Mouse (Mus musculus): ENCODE data around the gene Ngdn. TPM values are rescaled to one million over a fixed set of nuclear protein-coding genes. Genes with fewer than 3 reads are reported as not detected.
"Not testable (repeated sequence)": the region's sequence is repeated elsewhere in the genome, so short reads cannot be mapped to it uniquely, and the experiment has no call there.

Ngdn gene
- polyA plus RNA-seq, 1 experiment from 2014 or later: 70.7 TPM

DNA sequence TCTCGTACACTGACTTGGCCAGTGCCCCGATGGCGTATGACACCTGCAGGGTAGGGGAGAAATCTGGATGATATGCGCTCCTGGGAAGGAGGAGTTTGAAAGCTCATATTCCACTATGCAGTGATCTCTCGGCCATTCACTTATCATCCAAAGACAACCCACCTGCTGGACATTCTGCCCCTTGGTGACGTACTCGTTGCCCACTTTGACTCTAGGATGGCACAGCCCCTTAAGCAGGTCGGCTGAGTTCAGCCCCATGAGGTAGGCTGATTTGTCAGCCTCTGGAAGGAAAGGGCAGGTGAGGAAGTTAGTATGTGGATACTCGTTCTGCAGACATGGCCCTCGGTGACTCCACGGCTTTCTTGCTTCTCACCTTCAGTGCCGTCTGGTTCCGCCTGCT is 26.4 kb upstream of the Ngdn start:
- no peaks in the 10 kb centered on the region for H3K36me3 ChIP-seq
- no peaks in the 10 kb centered on the region for H3K9me3 ChIP-seq (replicated peaks)
- ATAC-seq (ENCODE audit: insufficient number of reproducible peaks, low FRiP score, low TSS enrichment, low read depth): no peak
- H3K27me3 ChIP-seq: no peaks in the 10 kb centered on the region
- H3K4me3 ChIP-seq (replicated peaks): no peak overlapping the region
- WGBS: 91% methylated on average over 13 of the region's 13 CpGs
- H3K4me1 ChIP-seq: no peaks in the 10 kb centered on the region
- no peak overlapping the region for H3K27ac ChIP-seq (replicated peaks)
- H3K4me2 ChIP-seq (replicated peaks): no peak overlapping the region
- H3K9ac ChIP-seq: no peak overlapping the region

DNA sequence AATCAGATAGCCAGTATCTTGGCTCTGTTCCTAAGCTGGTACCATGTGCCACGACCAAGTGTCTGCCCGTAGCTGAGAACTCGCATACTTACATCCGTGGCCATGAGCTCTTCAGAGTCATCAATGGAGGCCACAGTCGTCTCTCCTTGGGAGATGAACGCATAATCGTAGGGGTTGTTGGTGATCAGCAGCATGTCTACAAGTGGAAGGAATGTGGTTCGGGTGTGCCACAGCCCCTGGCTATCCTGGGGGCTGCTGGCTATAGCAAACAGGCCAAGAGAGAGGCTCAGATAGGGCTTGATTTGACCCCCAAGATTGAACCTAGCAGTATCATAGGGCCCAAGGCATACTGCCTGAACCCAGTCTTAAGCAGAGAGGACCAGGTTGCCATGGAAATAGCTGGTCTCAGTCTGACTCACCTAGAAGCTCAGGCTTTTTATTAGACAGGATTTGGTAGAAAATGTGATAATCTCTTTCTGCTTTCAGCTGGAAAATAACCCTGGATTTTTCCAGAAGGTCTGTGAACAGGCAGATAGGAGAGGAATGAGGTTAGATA is 25.3 kb upstream of the Ngdn start:
- WGBS: 79% methylated on average over 8 of the region's 8 CpGs
- H3K4me3 ChIP-seq (replicated peaks): no peak overlapping the region
- ATAC-seq (ENCODE audit: insufficient number of reproducible peaks, low FRiP score, low TSS enrichment, low read depth): no peak
- H3K36me3 ChIP-seq: no peaks in the 10 kb centered on the region
- H3K4me1 ChIP-seq: peaks cover 9% of the 10 kb centered on the region
- no peak overlapping the region for H3K27ac ChIP-seq (replicated peaks)
- no peaks in the 10 kb centered on the region for H3K9me3 ChIP-seq (replicated peaks)
- H3K4me2 ChIP-seq (replicated peaks): no peak overlapping the region
- H3K27me3 ChIP-seq: no peaks in the 10 kb centered on the region
- no peak overlapping the region for H3K9ac ChIP-seq

DNA sequence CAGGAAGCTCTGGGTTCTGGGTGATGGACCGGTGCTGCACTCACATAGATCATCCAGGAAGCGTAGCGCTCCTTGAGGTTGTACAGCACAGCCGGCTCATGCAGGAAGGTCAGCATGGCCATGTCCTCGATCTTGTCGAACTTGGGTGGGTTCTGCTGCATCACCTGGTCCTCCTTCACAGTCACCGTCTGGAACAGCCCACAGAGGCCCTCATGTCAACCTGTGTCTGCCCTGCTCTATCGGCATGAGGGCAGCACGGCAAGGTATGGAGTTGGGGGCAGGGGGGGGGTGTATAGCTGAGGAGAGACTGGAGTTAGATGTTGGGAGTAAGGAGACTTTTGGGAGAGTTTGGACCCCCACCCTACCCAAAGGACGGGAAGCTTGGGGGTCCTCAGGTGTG is 23.1 kb upstream of the Ngdn start:
- Histone ChIP-seq H3K4me2 (replicated peaks) (no peak overlapping the region), H3K27ac (replicated peaks) (no peak overlapping the region), H3K4me3 (replicated peaks) (no peak overlapping the region), H3K4me1 (peaks cover 16% of the 10 kb centered on the region), H3K36me3 (no peaks in the 10 kb centered on the region), H3K9me3 (replicated peaks) (no peaks in the 10 kb centered on the region), H3K27me3 (no peaks in the 10 kb centered on the region), H3K9ac (no peak overlapping the region)
- ATAC-seq (ENCODE audit: insufficient number of reproducible peaks, low FRiP score, low TSS enrichment, low read depth): no peak
- 89% methylated on average over 10 of the region's 10 CpGs for WGBS

DNA sequence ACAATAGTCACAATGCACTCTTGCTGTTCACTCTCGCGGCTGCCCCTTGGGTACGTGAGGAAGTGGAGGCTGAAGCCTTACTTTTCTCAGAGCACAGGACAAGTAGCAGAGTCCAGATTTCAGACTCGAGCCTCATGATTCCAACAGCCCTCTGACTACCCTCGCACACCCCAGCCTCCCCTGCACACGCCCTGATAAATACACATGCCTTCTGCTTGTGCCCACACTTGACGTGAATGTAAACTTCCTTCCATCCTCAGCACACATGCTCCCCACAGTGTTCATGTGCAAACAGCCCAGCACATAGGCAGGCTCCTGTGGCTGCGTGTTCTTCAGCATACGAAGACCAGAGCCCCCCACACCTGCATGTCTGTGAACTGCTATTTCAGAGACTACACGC is 21.6 kb upstream of the Ngdn start:
- no peaks in the 10 kb centered on the region for H3K9me3 ChIP-seq (replicated peaks)
- H3K27ac ChIP-seq (replicated peaks): no peak overlapping the region
- no peak overlapping the region for H3K4me2 ChIP-seq (replicated peaks)
- no peak for ATAC-seq (ENCODE audit: insufficient number of reproducible peaks, low FRiP score, low TSS enrichment, low read depth)
- no peaks in the 10 kb centered on the region for H3K27me3 ChIP-seq
- no peak overlapping the region for H3K9ac ChIP-seq
- no peak overlapping the region for H3K4me3 ChIP-seq (replicated peaks)
- H3K4me1 ChIP-seq: peaks cover 17% of the 10 kb centered on the region
- WGBS: 60% methylated on average over 10 of the region's 10 CpGs
- no peaks in the 10 kb centered on the region for H3K36me3 ChIP-seq

GRCm38 (mm10) chr14:54994136-54994868 is 21.0 kb upstream of the Ngdn start, which contains the start of gene Myh7:
Myh7 (minus strand) TSS chr14:54994626.
- peaks cover 17% of the 10 kb centered on the region for H3K4me1 ChIP-seq
- no peaks in the 10 kb centered on the region for H3K36me3 ChIP-seq
- no peak within 1 kb of the TSS for H3K9ac ChIP-seq
- H3K4me2 ChIP-seq (replicated peaks): no peak within 1 kb of the TSS
- 0 out of 2 replicates have a peak within 1 kb of the TSS, but pooled peaks have one; percentile 41 for H3K27ac ChIP-seq (replicated peaks)
- no peak within 1 kb of the TSS for H3K4me3 ChIP-seq (replicated peaks)
- 49% methylated on average over 11 of the region's 11 CpGs for WGBS
- H3K9me3 ChIP-seq (replicated peaks): no peaks in the 10 kb centered on the region
- no peak for ATAC-seq (ENCODE audit: insufficient number of reproducible peaks, low FRiP score, low TSS enrichment, low read depth)
- no peaks in the 10 kb centered on the region for H3K27me3 ChIP-seq

- Histone ChIP-seq H3K4me3 (replicated peaks) (no peak overlapping the region), H3K4me1 (peaks cover 17% of the 10 kb centered on the region), H3K27ac (replicated peaks) (no peak overlapping the region), H3K9ac (no peak overlapping the region), H3K9me3 (replicated peaks) (no peaks in the 10 kb centered on the region), H3K4me2 (replicated peaks) (no peak overlapping the region), H3K27me3 (no peaks in the 10 kb centered on the region), H3K36me3 (no peaks in the 10 kb centered on the region)
- ATAC-seq (ENCODE audit: insufficient number of reproducible peaks, low FRiP score, low TSS enrichment, low read depth): no peak
Measured at GRCm38 (mm10) chr14:54994869-54995186, 20.4 kb upstream of the Ngdn start.

- no peak for ATAC-seq (ENCODE audit: insufficient number of reproducible peaks, low FRiP score, low TSS enrichment, low read depth)
- H3K27ac ChIP-seq (replicated peaks): 0 out of 2 replicates have a peak overlapping the region, but pooled peaks have one; percentile 41
Measured at GRCm38 (mm10) chr14:54995457-54996138, 19.7 kb upstream of the Ngdn start.

DNA sequence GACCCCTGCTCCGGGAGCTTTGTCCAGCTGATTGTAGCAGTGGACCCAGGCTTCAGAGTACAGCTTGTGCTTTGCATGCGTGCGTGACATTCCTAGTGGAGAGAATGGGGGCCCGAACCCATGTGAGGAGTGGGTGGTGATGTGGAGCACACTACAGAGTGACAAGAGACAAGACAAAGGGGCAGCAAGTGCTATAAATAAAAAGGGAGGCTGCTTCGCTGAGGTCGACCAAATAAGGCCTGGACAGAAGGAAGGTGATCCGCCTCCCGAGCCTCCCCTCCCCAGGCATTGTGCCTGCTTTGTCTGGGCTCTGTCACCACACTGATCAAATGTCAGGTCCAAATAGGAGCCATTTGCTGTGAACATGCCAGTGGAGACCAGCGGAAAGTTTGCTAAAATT is 18.5 kb upstream of the Ngdn start:
- Histone ChIP-seq H3K36me3 (no peaks in the 10 kb centered on the region), H3K27ac (replicated peaks) (peak overlapping the region; percentile 66), H3K4me2 (replicated peaks) (no peak overlapping the region), H3K4me3 (replicated peaks) (no peak overlapping the region), H3K9me3 (replicated peaks) (no peaks in the 10 kb centered on the region), H3K27me3 (no peaks in the 10 kb centered on the region), H3K4me1 (peaks cover 17% of the 10 kb centered on the region), H3K9ac (no peak overlapping the region)
- WGBS: 52% methylated on average over 9 of the region's 9 CpGs
- ATAC-seq (ENCODE audit: insufficient number of reproducible peaks, low FRiP score, low TSS enrichment, low read depth): 0 out of 2 replicates have a peak, but pooled peaks have one; percentile 36

More at GRCm38 (mm10) chr14:54995457-54996138, 19.7 kb upstream of the Ngdn start:
- H3K4me2 ChIP-seq (replicated peaks): no peak overlapping the region
- no peaks in the 10 kb centered on the region for H3K27me3 ChIP-seq
- 33% methylated on average over 14 of the region's 14 CpGs for WGBS
- no peaks in the 10 kb centered on the region for H3K9me3 ChIP-seq (replicated peaks)
- no peak overlapping the region for H3K4me3 ChIP-seq (replicated peaks)
- no peaks in the 10 kb centered on the region for H3K36me3 ChIP-seq
- no peak overlapping the region for H3K9ac ChIP-seq
- peaks cover 17% of the 10 kb centered on the region for H3K4me1 ChIP-seq

- H3K4me3 ChIP-seq (replicated peaks): no peak overlapping the region
- H3K36me3 ChIP-seq: no peaks in the 10 kb centered on the region
- H3K27me3 ChIP-seq: no peaks in the 10 kb centered on the region
- peak; percentile 61; the same call in 1 of the 2 replicates for ATAC-seq (ENCODE audit: insufficient number of reproducible peaks, low FRiP score, low TSS enrichment, low read depth)
- WGBS: 46% methylated on average over 4 of the region's 4 CpGs
- H3K4me2 ChIP-seq (replicated peaks): no peak overlapping the region
- no peaks in the 10 kb centered on the region for H3K9me3 ChIP-seq (replicated peaks)
- peak overlapping the region; percentile 66; the same call in 1 of the 2 replicates for H3K27ac ChIP-seq (replicated peaks)
- peaks cover 17% of the 10 kb centered on the region for H3K4me1 ChIP-seq
- H3K9ac ChIP-seq: no peak overlapping the region
Measured at GRCm38 (mm10) chr14:54997297-54997696, 18.0 kb upstream of the Ngdn start.

GRCm38 (mm10) chr14:54998680-54999079 is 16.6 kb upstream of the Ngdn start:
- H3K9ac ChIP-seq: no peak overlapping the region
- H3K4me3 ChIP-seq (replicated peaks): no peak overlapping the region
- H3K4me1 ChIP-seq: peaks cover 23% of the 10 kb centered on the region
- ATAC-seq (ENCODE audit: insufficient number of reproducible peaks, low FRiP score, low TSS enrichment, low read depth): no peak
- no peaks in the 10 kb centered on the region for H3K36me3 ChIP-seq
- H3K27me3 ChIP-seq: no peaks in the 10 kb centered on the region
- no peaks in the 10 kb centered on the region for H3K9me3 ChIP-seq (replicated peaks)
- H3K27ac ChIP-seq (replicated peaks): no peak overlapping the region
- no peak overlapping the region for H3K4me2 ChIP-seq (replicated peaks)

DNA sequence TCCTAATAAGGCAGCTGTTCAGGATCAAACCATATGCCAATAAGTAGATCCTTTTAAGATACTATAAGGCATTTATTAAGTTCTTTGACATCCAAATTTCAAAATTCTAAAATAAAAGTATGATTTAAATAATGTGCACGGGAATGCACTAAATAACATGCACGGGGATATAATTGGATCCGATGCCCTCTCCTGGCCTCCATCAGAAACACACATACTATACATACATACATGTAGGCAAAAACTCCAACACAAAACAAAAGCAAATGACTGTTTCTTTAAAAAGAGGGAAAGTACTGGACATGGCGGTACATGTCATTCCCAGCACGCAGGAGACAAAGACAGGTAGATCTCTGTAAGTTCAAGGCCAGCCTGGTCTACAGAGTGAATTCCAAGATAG is 15.4 kb upstream of the Ngdn start:
- not testable (repeated sequence) for H3K27ac ChIP-seq (replicated peaks); H3K9ac ChIP-seq; H3K4me2 ChIP-seq (replicated peaks); H3K9me3 ChIP-seq (replicated peaks); ATAC-seq (ENCODE audit: insufficient number of reproducible peaks, low FRiP score, low TSS enrichment, low read depth); H3K27me3 ChIP-seq; H3K4me3 ChIP-seq (replicated peaks); H3K36me3 ChIP-seq
- WGBS: 75% methylated on average over 5 of the region's 5 CpGs
- H3K4me1 ChIP-seq: peaks cover 16% of the 10 kb centered on the region
